Mouse (Mus musculus): ENCODE measurements around the gene Rassf5.

DNA sequence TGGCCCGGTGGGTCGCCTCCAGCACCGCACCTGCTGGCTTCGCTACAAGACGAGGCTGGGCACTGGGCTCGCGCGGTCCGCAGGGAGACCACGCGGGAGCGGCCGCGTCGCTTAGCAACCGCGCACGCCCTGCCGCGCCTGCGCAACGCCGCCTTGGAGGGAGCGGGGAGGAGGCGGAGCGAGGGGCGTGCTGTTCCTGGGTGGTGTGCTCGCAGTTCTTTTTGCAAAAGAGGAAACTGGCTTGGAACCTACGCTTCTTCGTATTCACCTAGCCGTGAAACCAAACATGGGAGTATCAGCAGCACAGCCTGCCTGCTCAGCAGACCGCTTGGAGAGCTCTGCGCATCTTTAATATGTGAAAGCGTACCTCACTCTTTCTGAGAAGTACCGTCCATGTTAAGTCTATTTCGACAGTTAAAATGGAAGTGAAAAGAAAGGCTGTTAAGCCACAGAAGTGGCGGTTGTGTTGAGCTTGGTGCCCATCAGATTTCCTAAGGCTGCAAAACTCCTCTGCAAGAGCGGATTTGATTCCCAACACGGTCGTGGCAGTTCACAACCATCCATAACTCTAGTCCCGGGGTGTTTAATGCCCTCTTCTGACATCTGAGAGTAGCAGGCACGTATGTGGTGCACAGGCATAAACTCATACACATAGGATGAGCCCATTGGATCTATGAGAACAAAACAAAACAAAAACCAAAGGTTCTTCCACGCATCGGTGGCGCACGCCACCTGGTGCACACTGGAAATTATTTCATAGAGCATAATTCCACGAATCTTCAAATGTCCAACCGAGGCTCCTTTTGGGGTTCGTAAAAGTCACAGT, 106.7 kb downstream of the Rassf5 start, which contains the start of gene Dyrk3:
- TF ChIP-seq CTCF (IDR thresholded peaks at IDR 0.05; ENCODE audit: low read depth) = peak; percentile 75
- no peak for TF ChIP-seq EP300 (IDR thresholded peaks at IDR 0.05; ENCODE audit: low read depth)
